In the genomic region with DNA sequence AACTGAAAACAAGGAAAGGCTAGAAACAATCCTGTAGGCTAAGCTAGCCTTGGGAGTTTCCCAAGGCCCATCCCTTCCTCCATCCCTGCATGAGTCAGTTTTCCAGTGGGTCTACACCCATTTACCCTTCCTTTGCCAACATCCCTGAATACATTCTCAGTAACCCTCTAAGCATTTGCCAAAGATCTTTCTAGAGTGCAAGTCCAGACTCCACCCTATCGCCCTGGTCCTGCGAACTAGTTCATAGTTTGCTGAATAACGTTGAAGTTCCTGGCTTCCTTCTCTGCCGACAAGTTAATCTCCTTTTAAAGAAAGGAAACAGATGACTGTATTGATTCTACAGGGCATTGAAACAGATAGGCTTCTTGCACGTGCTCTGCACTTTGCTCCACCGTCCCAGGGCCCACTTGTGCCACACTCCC, we compare ENCODE assay signal across 9 mouse cellular contexts. TPM values are rescaled to one million over a fixed set of nuclear protein-coding genes. Genes with fewer than 3 reads are reported as not detected.
DNase-seq lines count a peak whose midpoint lies in the region; ATAC-seq and TF ChIP-seq lines count a peak whose summit lies in the region.
"Had no signal": no experiment of that assay in that cellular context is flagged by ENCODE, and none has a peak within 500 bp of the region (broad histone marks: within the 10 kb centered on the region; RNA-seq: fewer than 3 reads in every experiment).

No protein-coding gene starts in this region.

- intact Hi-C loops in gastrocnemius, adult 2 months (cut with DNase I), result no loop called here
- intact Hi-C loops in gastrocnemius, postnatal 14 days (cut with DNase I; ENCODE audit: low total_unique reads), result no loop called here

- H3K79me2 ChIP-seq in MEL (ENCODE audit: control insufficient read depth, insufficient read depth, low read length, poor library complexity), result peaks cover 67% of the 10 kb centered on the region

- H3K36me3 ChIP-seq in MEL (ENCODE audit: control insufficient read depth in 1 of 2, insufficient read depth in 2 of 2, low read length in 2 of 2), result peaks cover 17 to 53% of the 10 kb centered on the region in 2 experiments
- H3K36me3 ChIP-seq in liver, embryonic 14.5 days (replicated peaks; ENCODE audit: control insufficient read depth, insufficient read depth, low read depth), result no peaks in the 10 kb centered on the region
- H3K36me3 ChIP-seq in forebrain, embryonic 11.5 days (ENCODE audit: control insufficient read depth, insufficient read depth, low read length), result no peaks in the 10 kb centered on the region

- TF ChIP-seq RAD21 in MEL (IDR thresholded peaks at IDR 0.05; ENCODE audit: low read depth, low read length), result no peak

- peak; percentile 29 for DNase-seq in gastrocnemius, adult 2 months
- no peak for DNase-seq in gastrocnemius, postnatal 14 days
- DNase-seq in MEL (ENCODE audit: low read depth, low spot score), result peak; percentile 85
- peak; percentile 79 for DNase-seq in heart, adult 8-10 months (ENCODE audit: low spot score)
- no peak for DNase-seq in liver, embryonic 14.5 days (ENCODE audit: low read depth in 3 of 3, low spot score in 3 of 3)
- DNase-seq in forebrain, embryonic 11.5 days (ENCODE audit: low spot score), result no peak
- no peak for DNase-seq in cerebellum, adult 2 months
- DNase-seq in right cerebral cortex, postnatal 36 days (ENCODE audit: low spot score in 2 of 2), result no peak
- DNase-seq: right cerebral cortex, postnatal 4 days had no signal

- no peak for TF ChIP-seq CTCF in gastrocnemius, adult 2 months (IDR thresholded peaks at IDR 0.05)
- no peak for TF ChIP-seq CTCF in MEL (IDR thresholded peaks at IDR 0.05 in 2 of 3, conservative IDR thresholded peaks at IDR 0.05 in 1 of 3; ENCODE audit: control insufficient read depth in 1 of 3, insufficient read depth in 1 of 3, low read depth in 2 of 3, low read length in 3 of 3, poor library complexity in 1 of 3, severe bottlenecking in 1 of 3)
- no peak for TF ChIP-seq CTCF in liver, embryonic 14.5 days (IDR thresholded peaks at IDR 0.05; ENCODE audit: low read depth)
- no peak for TF ChIP-seq CTCF in cerebellum, adult 2 months (IDR thresholded peaks at IDR 0.05; ENCODE audit: borderline replicate concordance, insufficient read depth, low read depth, low read length)

- peak overlapping the region; percentile 98 for H3K9ac ChIP-seq in MEL (ENCODE audit: control insufficient read depth, low read depth, low read length, poor library complexity, severe bottlenecking)
- peak overlapping the region; percentile 100 for H3K9ac ChIP-seq in liver, embryonic 14.5 days (replicated peaks)
- H3K9ac ChIP-seq in forebrain, embryonic 11.5 days (ENCODE audit: low read length), result no peak overlapping the region

- peak in 1 of 2 experiments; percentile 49; a peak in 1 of 4 replicates for TF ChIP-seq POLR2A in MEL (IDR thresholded peaks at IDR 0.05; ENCODE audit: control insufficient read depth in 1 of 2, insufficient read depth in 1 of 2, low read depth in 1 of 2, low read length in 2 of 2, poor library complexity in 1 of 2)
- TF ChIP-seq POLR2A in cerebellum, adult 2 months (IDR thresholded peaks at IDR 0.05; ENCODE audit: borderline replicate concordance, insufficient read depth, low read length), result no peak

- H3K4me2 ChIP-seq in liver, embryonic 14.5 days (ENCODE audit: low read depth), result peak overlapping the region; percentile 96
- no peak overlapping the region for H3K4me2 ChIP-seq in forebrain, embryonic 11.5 days (ENCODE audit: low read depth, low read length, severe bottlenecking)

- 8% methylated on average over 6 of the region's 6 CpGs for WGBS in liver, embryonic 14.5 days (ENCODE audit: insufficient replicate concordance)
- WGBS in forebrain, embryonic 11.5 days, result 58% methylated on average over 6 of the region's 6 CpGs
- 81% methylated on average over 6 of the region's 6 CpGs for WGBS in cerebellum, adult 2 months

- peak; percentile 72 to 89 for TF ChIP-seq EP300 in MEL (IDR thresholded peaks at IDR 0.05; ENCODE audit: low read depth in 1 of 2, low read length in 2 of 2)
- TF ChIP-seq EP300 in liver, embryonic 14.5 days (IDR thresholded peaks at IDR 0.05; ENCODE audit: low read depth), result no peak

- no peaks in the 10 kb centered on the region for H3K9me3 ChIP-seq in MEL (replicated peaks; ENCODE audit: insufficient read depth, low read length)
- H3K9me3 ChIP-seq in liver, embryonic 14.5 days (ENCODE audit: control insufficient read depth, low read length), result no peaks in the 10 kb centered on the region
- no peaks in the 10 kb centered on the region for H3K9me3 ChIP-seq in forebrain, embryonic 11.5 days (ENCODE audit: control insufficient read depth, low read length)

- H3K27me3 ChIP-seq in MEL (ENCODE audit: control insufficient read depth in 1 of 2, insufficient read depth in 2 of 2, low read length in 2 of 2), result no peaks in the 10 kb centered on the region
- no peaks in the 10 kb centered on the region for H3K27me3 ChIP-seq in liver, embryonic 14.5 days (ENCODE audit: control insufficient read depth, insufficient read depth, low read length)
- no peaks in the 10 kb centered on the region for H3K27me3 ChIP-seq in forebrain, embryonic 11.5 days (ENCODE audit: control insufficient read depth, insufficient read depth, low read length)
- no peaks in the 10 kb centered on the region for H3K27me3 ChIP-seq in cerebellum, adult 2 months (ENCODE audit: control insufficient read depth, insufficient read depth, low read length)

- H3K4me3 ChIP-seq in gastrocnemius, adult 2 months, result peak overlapping the region; percentile 84
- H3K4me3 ChIP-seq in MEL (ENCODE audit: control insufficient read depth in 1 of 2, insufficient read depth in 1 of 2, low read depth in 2 of 2, low read length in 2 of 2), result peak overlapping the region; percentile 25 to 52
- H3K4me3 ChIP-seq in liver, embryonic 14.5 days (ENCODE audit: insufficient read depth in 1 of 2, low read depth in 2 of 2, low read length in 2 of 2), result peak overlapping the region; percentile 33 to 94
- H3K4me3 ChIP-seq in forebrain, embryonic 11.5 days (ENCODE audit: low read depth, low read length), result no peak overlapping the region
- H3K4me3 ChIP-seq in cerebellum, adult 2 months (replicated peaks; ENCODE audit: insufficient read depth, low read depth, low read length), result no peak overlapping the region

- H3K27ac ChIP-seq in gastrocnemius, adult 2 months, result peak overlapping the region; percentile 99
- H3K27ac ChIP-seq in MEL (ENCODE audit: control insufficient read depth, low read depth, low read length), result peak overlapping the region; percentile 99
- peak overlapping the region; percentile 92 for H3K27ac ChIP-seq in liver, embryonic 14.5 days
- no peak overlapping the region for H3K27ac ChIP-seq in forebrain, embryonic 11.5 days (ENCODE audit: low read depth, low read length)
- H3K27ac ChIP-seq in cerebellum, adult 2 months (ENCODE audit: insufficient read depth, low read length), result no peak overlapping the region

- no peak for ATAC-seq in liver, embryonic 14.5 days (ENCODE audit: insufficient read depth)
- ATAC-seq in forebrain, embryonic 11.5 days (replicated peaks; ENCODE audit: low FRiP score), result no peak

- peaks cover 21 to 27% of the 10 kb centered on the region in 2 experiments for H3K4me1 ChIP-seq in MEL (ENCODE audit: control insufficient read depth in 1 of 2, insufficient read depth in 2 of 2, low read length in 2 of 2)
- peaks cover 24 to 30% of the 10 kb centered on the region in 2 experiments for H3K4me1 ChIP-seq in liver, embryonic 14.5 days (replicated peaks; ENCODE audit: control insufficient read depth in 2 of 2, insufficient read depth in 2 of 2, low read length in 1 of 2)
- H3K4me1 ChIP-seq in forebrain, embryonic 11.5 days (replicated peaks; ENCODE audit: control insufficient read depth, insufficient read depth, low read length), result peaks cover 6% of the 10 kb centered on the region; the same call in 1 of the 2 replicates
- H3K4me1 ChIP-seq in cerebellum, adult 2 months (ENCODE audit: control insufficient read depth, insufficient read depth, low read length), result peaks cover 7% of the 10 kb centered on the region; the same call in 1 of the 2 replicates

TF ChIP-seq in MEL, 35 proteins besides CTCF, POLR2A, EP300 and RAD21 (continues in another document):
- peak; percentile 98 for TF ChIP-seq MYC (IDR thresholded peaks at IDR 0.05; ENCODE audit: low read depth, low read length)
- no peak for TF ChIP-seq POLR2AphosphoS5 (IDR thresholded peaks at IDR 0.05; ENCODE audit: borderline replicate concordance, low read depth, low read length)
- peak; percentile 84 for TF ChIP-seq GATA1 (IDR thresholded peaks at IDR 0.05; ENCODE audit: low read depth, low read length)
- TF ChIP-seq USF1 (IDR thresholded peaks at IDR 0.05; ENCODE audit: low read depth, low read length), result peak; percentile 32; the same call in 1 of the 2 replicates
- TF ChIP-seq USF2 (IDR thresholded peaks at IDR 0.05; ENCODE audit: borderline replicate concordance in 1 of 2, insufficient read depth in 1 of 2, low read depth in 1 of 2, low read length in 2 of 2), result no peak
- TF ChIP-seq MAX (IDR thresholded peaks at IDR 0.05; ENCODE audit: low read length), result peak; percentile 96
- no peak for TF ChIP-seq NELFE (IDR thresholded peaks at IDR 0.05; ENCODE audit: low read depth, low read length)
- no peak for TF ChIP-seq MAZ (IDR thresholded peaks at IDR 0.05; ENCODE audit: low read depth, low read length)
- peak; percentile 50; the same call in 1 of the 2 replicates for TF ChIP-seq POLR2AphosphoS2 (IDR thresholded peaks at IDR 0.05; ENCODE audit: low read length)
- peak; percentile 67 for TF ChIP-seq TBP (IDR thresholded peaks at IDR 0.05; ENCODE audit: low read depth, low read length)
- TF ChIP-seq ZNF384 (IDR thresholded peaks at IDR 0.05; ENCODE audit: low read depth, low read length), result no peak
- TF ChIP-seq ELF1 (IDR thresholded peaks at IDR 0.05; ENCODE audit: low read depth, low read length), result no peak
- TF ChIP-seq UBTF (IDR thresholded peaks at IDR 0.05; ENCODE audit: borderline replicate concordance, insufficient read depth, low read depth, low read length), result 0 out of 2 replicates have a peak, but pooled peaks have one; percentile 63
- TF ChIP-seq ZC3H11A (IDR thresholded peaks at IDR 0.05; ENCODE audit: low read depth, low read length), result no peak
- no peak for TF ChIP-seq MAFK (IDR thresholded peaks at IDR 0.05; ENCODE audit: borderline replicate concordance, low read depth, low read length)

RNA-seq across cellular contexts. Expression of a gene that starts 26.5 kb away (rescaled TPM):
- total RNA-seq in gastrocnemius, adult 2 months (2021), result 100 to 1,000 TPM; 495 to 592 TPM
- 100 to 1,000 TPM; 280 to 319 TPM for total RNA-seq in gastrocnemius, postnatal 14 days (2021)
- total RNA-seq in MEL (2012; rRNA removed), result 323 and 341 TPM in 2 replicates
- polyA plus RNA-seq in MEL (2012; ENCODE audit: insufficient read depth in 1 of 2, insufficient read length in 2 of 2, low read depth in 1 of 2, low replicate concordance in 2 of 2, missing spikeins in 1 of 2), result 100 to 1,000 TPM; 250 to 371 TPM
- total RNA-seq in heart, adult 8-10 months (2022), result 100 to 1,000 TPM; 226 to 256 (median 245) TPM
- polyA plus RNA-seq in liver, embryonic 14.5 days (2012; rRNA removed), result 30.2 and 32.9 TPM in 2 replicates
- 128 and 149 TPM in 2 replicates for polyA plus RNA-seq in liver, embryonic 14.5 days (2014; fragmentation: Nextera tagmentation; extraction: Ambion mirVana)
- polyA plus RNA-seq in forebrain, embryonic 11.5 days (2014; fragmentation: Nextera tagmentation; extraction: Ambion mirVana), result 40.8 and 46.8 TPM in 2 replicates
- 62.7 and 66.7 TPM in 2 replicates for polyA plus RNA-seq in cerebellum, adult 2 months (2012; rRNA removed)

Comparison
In these comparisons a context has a peak if more than half of its experiments do, and no peak if none do; other contexts are left out.
1. DNase-seq: peak in gastrocnemius, adult 2 months (single experiment), MEL (single experiment) and heart, adult 8-10 months (single experiment); none in gastrocnemius, postnatal 14 days (single experiment), liver, embryonic 14.5 days (0 of 3), forebrain, embryonic 11.5 days (single experiment), cerebellum, adult 2 months (0 of 2) and right cerebral cortex, postnatal 36 days (0 of 2).
2. H3K27ac ChIP-seq: peak in gastrocnemius, adult 2 months (single experiment), MEL (single experiment) and liver, embryonic 14.5 days (single experiment); none in forebrain, embryonic 11.5 days (single experiment) and cerebellum, adult 2 months (single experiment).
3. H3K4me3 ChIP-seq: peak in gastrocnemius, adult 2 months (single experiment), MEL (2 of 2) and liver, embryonic 14.5 days (2 of 2); none in forebrain, embryonic 11.5 days (single experiment) and cerebellum, adult 2 months (single experiment).